Mouse (Mus musculus) olfactory bulb, adult 2 months (tissue): ENCODE results near the gene Cadm1. TPM values are rescaled to one million over a fixed set of nuclear protein-coding genes. Genes with fewer than 3 reads are reported as not detected.

ENCODE experiments used
- H3K27ac ChIP-seq: fragments of 200-500 bp; 2 replicates; pipeline ENCODE4 v1.5.1; 2012; ENCODE audit warnings: low read depth, low read length; ENCODE audit not compliant: insufficient read depth
- H3K4me1 ChIP-seq: fragments of 200-500 bp; 2 replicates; pipeline ENCODE4 v1.6.1; 2012; ENCODE audit warnings: low read length; ENCODE audit not compliant: control insufficient read depth, insufficient read depth
- H3K4me3 ChIP-seq: fragments of 200-500 bp; 2 replicates; pipeline ENCODE4 v1.5.1; 2012; ENCODE audit warnings: mild to moderate bottlenecking, low read depth, low read length, moderate library complexity; ENCODE audit not compliant: insufficient read depth
- CTCF ChIP-seq: fragments of 200-500 bp; IDR thresholded peaks from 2 replicates; pipeline ENCODE4 v1.5.1; 2012; ENCODE audit warnings: low read depth, mild to moderate bottlenecking, low read length, moderate library complexity; ENCODE audit not compliant: insufficient read depth
- POLR2A ChIP-seq: fragments of 200-500 bp; IDR thresholded peaks from 2 replicates; pipeline ENCODE4 v1.6.1; 2012; ENCODE audit warnings: mild to moderate bottlenecking, low read depth, low read length, moderate library complexity; ENCODE audit not compliant: insufficient read depth
- WGBS: fragments of 180-500 bp; shearing (Covaris S2); methylation state at CpG from one replicate; pipeline ENCODE4 v1.1.7; 2018; 5-methylcytosine and 5-hydroxymethylcytosine counted together
- polyA plus RNA-seq: library from polyadenylated mRNA; stranded (reverse); fragments of >200 nt; gene quantifications from 2 replicates; pipeline ENCODE4 v1.2.4, GENCODE M21; 2012; ENCODE audit warnings: low replicate concordance; ENCODE audit not compliant: missing spikeins, insufficient read depth, insufficient read length

Cadm1 gene
- polyA plus RNA-seq, 1 experiment = not detected

DNA sequence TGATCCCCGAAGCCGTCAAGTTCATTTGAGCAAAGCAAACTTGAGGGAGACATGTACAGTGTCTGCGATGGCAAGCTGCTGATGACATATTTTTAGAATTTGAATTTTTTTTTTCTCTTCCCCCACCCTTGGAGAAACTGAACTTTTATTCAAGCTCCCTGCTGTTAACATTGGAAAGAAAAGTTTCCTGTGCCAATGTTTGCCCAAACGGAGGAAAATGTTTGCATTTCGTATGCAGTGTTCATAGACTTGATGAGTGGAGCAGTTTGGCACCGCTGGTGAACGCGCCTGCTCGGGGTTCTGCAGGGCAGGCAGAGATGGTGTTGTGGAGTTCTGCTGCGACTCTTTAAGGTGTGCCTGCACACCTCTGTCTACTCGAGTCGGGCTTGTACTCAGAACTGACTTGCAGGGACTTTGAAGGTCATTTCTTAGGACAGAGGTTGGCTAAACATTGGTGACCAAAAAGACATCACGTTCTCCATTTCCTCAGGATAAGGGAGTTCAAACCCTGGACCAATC lies 83.0 kb downstream of the Cadm1 start:
- peaks cover 2% of the 10 kb centered on the region; the same call in 1 of the 2 replicates for H3K4me1 ChIP-seq
- no peak for TF ChIP-seq CTCF
- TF ChIP-seq POLR2A = no peak
- WGBS = 86% methylated on average over 13 of the region's 13 CpGs
- no peak overlapping the region for H3K4me3 ChIP-seq
- no peak overlapping the region for H3K27ac ChIP-seq

- Histone ChIP-seq H3K4me3 (no peak overlapping the region), H3K4me1 (peaks cover 4% of the 10 kb centered on the region; the same call in 1 of the 2 replicates), H3K27ac (no peak overlapping the region)
- TF ChIP-seq POLR2A (no peak), CTCF (no peak)
- WGBS = 79% methylated on average over 6 of the region's 6 CpGs
Observed at GRCm38 (mm10) chr9:47615049-47615448, 85.1 kb downstream of the Cadm1 start.

DNA sequence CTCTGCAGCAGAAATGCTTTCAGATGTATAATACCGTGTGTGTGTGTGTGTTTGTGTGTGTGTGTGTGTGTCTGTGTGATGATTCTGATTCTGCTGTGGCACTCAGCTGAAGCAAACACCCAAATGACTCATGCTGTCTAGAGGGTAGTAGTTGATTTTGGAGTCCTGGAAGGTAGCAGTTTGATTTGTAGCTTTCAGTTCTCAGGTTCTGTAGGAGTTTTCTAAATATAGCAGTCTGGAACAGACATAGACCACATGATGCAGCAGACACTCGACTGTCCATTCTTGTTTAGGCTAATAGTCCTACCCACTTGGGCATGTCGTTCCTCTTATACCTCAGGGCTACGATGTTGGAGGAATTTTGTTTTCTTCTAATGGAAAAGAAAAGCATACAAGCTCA lies 86.4 kb downstream of the Cadm1 start:
- no peak overlapping the region for H3K27ac ChIP-seq
- peaks cover 4% of the 10 kb centered on the region; the same call in 1 of the 2 replicates for H3K4me1 ChIP-seq
- WGBS = 76% methylated on average over 4 of the region's 4 CpGs
- TF ChIP-seq CTCF (no peak), POLR2A (no peak)
- no peak overlapping the region for H3K4me3 ChIP-seq

- H3K27ac ChIP-seq = no peak overlapping the region
- 92% methylated on average over 8 of the region's 8 CpGs for WGBS
- TF ChIP-seq POLR2A (no peak), CTCF (no peak)
- H3K4me1 ChIP-seq = peaks cover 6% of the 10 kb centered on the region
- no peak overlapping the region for H3K4me3 ChIP-seq
Observed at GRCm38 (mm10) chr9:47619501-47620029, 89.6 kb downstream of the Cadm1 start.

DNA sequence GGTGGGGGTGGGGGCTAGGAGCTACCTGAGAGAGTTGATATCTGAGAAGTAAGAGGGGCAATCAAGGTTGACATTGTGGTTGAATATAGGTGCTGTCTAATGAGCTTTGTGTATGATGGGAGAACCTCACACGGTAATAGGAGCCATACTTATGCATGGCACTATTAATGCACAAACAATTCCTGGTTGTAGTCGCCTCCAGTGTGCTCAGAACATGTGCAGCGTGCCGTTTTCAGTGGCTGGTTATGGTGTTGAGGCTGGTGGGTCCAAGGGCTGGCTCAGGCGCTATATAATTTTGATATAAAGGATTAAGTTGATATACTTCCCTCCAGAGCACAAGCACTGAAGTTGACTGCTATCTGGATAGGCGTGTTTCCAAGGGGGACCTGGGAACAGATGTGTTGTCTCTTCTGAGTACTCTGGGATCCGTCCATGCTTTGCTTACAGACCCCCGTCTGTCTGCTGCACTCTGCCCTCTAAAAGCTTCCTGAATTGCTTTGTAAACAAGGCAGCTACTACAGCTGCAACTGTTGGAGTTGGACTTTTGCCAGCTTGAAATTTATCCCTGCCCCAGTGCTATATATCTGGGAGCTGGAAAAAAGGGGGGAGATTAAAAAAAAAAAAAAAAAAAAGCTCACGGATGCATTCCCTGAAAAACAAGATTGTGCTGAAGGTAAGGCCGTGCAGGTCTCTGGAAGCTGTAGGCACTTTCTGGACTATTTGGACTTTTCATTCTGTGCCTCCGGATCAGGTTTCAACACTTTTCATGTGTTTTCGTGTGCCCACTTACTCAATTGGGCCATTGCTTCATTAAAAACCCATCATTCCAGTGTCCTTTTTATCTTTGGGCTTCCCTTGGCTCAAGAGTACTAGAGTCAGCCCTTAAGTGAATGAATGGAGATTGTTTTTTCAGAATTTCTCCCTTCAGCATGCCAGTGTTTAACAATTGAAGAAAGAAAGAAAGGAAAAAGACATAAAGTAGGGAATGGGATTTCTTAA lies 93.8 kb downstream of the Cadm1 start:
- 53% methylated on average over 12 of the region's 12 CpGs for WGBS
- Histone ChIP-seq H3K27ac (no peak overlapping the region), H3K4me1 (peaks cover 8% of the 10 kb centered on the region), H3K4me3 (no peak overlapping the region)
- no peak for TF ChIP-seq CTCF
- TF ChIP-seq POLR2A = no peak

- WGBS = 77% methylated on average over 17 of the region's 17 CpGs
- TF ChIP-seq POLR2A (no peak), CTCF (no peak)
- Histone ChIP-seq H3K27ac (no peak overlapping the region), H3K4me3 (no peak overlapping the region), H3K4me1 (peaks cover 6% of the 10 kb centered on the region)
Observed at GRCm38 (mm10) chr9:47624565-47625520, 94.9 kb downstream of the Cadm1 start.

DNA sequence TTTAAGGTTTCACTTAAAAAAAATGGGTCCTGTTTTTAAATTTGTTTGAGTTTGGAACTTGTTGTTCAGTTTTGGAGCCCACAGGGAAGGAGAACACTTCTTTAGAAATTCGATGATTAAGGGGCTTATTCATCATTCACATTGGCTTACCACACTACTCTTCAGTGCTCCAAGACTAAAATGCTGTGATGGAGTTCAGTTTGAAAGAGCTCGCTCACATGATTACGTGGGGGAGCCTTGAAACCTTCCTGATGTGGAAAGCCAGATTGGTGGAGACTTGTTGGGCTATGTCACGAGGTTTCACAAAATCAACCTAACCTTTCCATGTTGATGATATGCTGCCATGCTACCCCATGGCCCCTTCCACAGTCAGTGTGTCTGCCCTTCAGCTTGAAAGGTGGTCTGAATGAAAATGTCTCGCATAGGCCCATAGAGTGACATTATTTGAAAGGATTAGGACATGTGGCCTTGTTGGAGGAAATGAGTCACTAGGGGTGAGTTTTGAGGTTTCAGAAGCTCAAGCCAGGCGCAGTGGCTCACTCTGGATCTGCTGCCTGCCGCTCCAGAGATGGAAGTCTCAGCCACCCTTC lies 95.7 kb downstream of the Cadm1 start:
- Histone ChIP-seq H3K4me3 (no peak overlapping the region), H3K27ac (0 out of 2 replicates have a peak overlapping the region, but pooled peaks have one; percentile 2), H3K4me1 (peaks cover 6% of the 10 kb centered on the region)
- 79% methylated on average over 7 of the region's 7 CpGs for WGBS
- TF ChIP-seq CTCF = no peak
- TF ChIP-seq POLR2A = no peak

DNA sequence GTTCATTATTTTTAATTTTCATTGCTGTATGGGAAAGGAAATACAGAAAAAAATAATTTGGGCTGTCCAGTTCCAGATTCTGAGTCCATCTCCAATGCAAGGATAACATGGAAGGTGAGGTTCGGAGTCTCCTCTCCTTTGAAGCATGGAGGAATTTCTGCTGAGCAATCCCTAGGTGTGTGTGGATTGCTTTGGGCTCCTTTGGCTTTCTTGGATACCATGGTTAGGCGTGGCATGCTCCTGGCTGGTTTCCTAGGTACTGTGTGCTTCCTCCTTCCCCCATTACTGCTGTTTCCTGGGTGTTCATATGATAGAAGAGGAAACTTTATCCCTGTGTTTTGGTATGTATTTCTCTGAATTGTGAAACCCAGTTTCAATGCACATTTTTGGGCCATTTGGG lies 98.0 kb downstream of the Cadm1 start:
- Histone ChIP-seq H3K4me1 (peaks cover 6% of the 10 kb centered on the region), H3K27ac (no peak overlapping the region), H3K4me3 (no peak overlapping the region)
- WGBS = 99% methylated on average over 2 of the region's 2 CpGs
- no peak for TF ChIP-seq CTCF
